Mouse (Mus musculus): ENCODE measurements at regions not wholly inside any gene's neighbourhood (a gene's known extent, or its start where the extent isn't known, plus 50 kb on each side); places are given as distances from the start of the nearest gene placed in this dataset.

- 39% methylated on average over 2 of the region's 2 CpGs for WGBS
- peak; percentile 1 for DNase-seq (ENCODE audit: low read depth, low spot score)
Observed at GRCm38 (mm10) chr1:21132340-21132739, 53.3 kb upstream of the Tram2 start.

- no peak for DNase-seq (ENCODE audit: low read depth, low spot score)
- WGBS, result 74% methylated on average over 4 of the region's 4 CpGs
Observed at GRCm38 (mm10) chr1:21146961-21147360, 67.9 kb upstream of the Tram2 start.

- WGBS, result 14% methylated on average over 5 of the region's 5 CpGs
- DNase-seq (ENCODE audit: low read depth, low spot score), result peak; percentile 38
Observed at GRCm38 (mm10) chr1:21161742-21162141, 56.6 kb upstream of the Tmem14a start.

GRCm38 (mm10) chr1:21166287-21166733 is 52.1 kb upstream of the Tmem14a start:
- WGBS, result 0% methylated on average over 15 of the region's 15 CpGs
- peak; percentile 78 for DNase-seq (ENCODE audit: low read depth, low spot score)

GRCm38 (mm10) chr1:21166762-21167161 is 51.6 kb upstream of the Tmem14a start:
- peak; percentile 3 for DNase-seq (ENCODE audit: low read depth, low spot score)
- WGBS, result 48% methylated on average over 4 of the region's 4 CpGs

Data from large intestine, adult 2 months (tissue).